ENCODE assay signal across 19 mouse cellular contexts in genomic region chr8:82846098-82846497, GRCm38 (mm10). TPM values are rescaled to one million over a fixed set of nuclear protein-coding genes. Genes with fewer than 3 reads are reported as not detected.
DNase-seq lines count a peak whose midpoint lies in the region; ATAC-seq and TF ChIP-seq lines count a peak whose summit lies in the region.
"Had no signal": no experiment of that assay in that cellular context is flagged by ENCODE, and none has a peak within 500 bp of the region (broad histone marks: within the 10 kb centered on the region; RNA-seq: fewer than 3 reads in every experiment).

No protein-coding gene starts in this region.

- no peak for TF ChIP-seq CTCF in G1E (IDR thresholded peaks at IDR 0.05; ENCODE audit: low read depth, low read length)

- DNase-seq in G1E (ENCODE audit: low spot score) = peak; percentile 40
- DNase-seq in c-Kit-positive CD71-negative TER-119-negative erythroid progenitor cells, embryonic 14.5 days (ENCODE audit: low read depth) = peak; percentile 36
- peak; percentile 16 for DNase-seq in liver, embryonic 13.5 days
- DNase-seq in kidney, adult 11 months = no peak
- DNase-seq in left cerebral cortex, adult 9 months (ENCODE audit: low spot score in 2 of 2) = no peak
- DNase-seq: adrenal gland, postnatal 36 days; cerebellum, adult 9-10 months; gastrocnemius, postnatal 25 days; kidney, adult 9 months; kidney, postnatal 4 days; lung, adult 18-20 months; thymus, postnatal 36 days had no signal

- peak overlapping the region; percentile 7; the same call in 1 of the 2 replicates for H3K4me3 ChIP-seq in G1E (ENCODE audit: low read depth, low read length)
- no peak overlapping the region for H3K4me3 ChIP-seq in liver, embryonic 13.5 days (replicated peaks)
- H3K4me3 ChIP-seq in kidney, embryonic 15.5 days (replicated peaks) = no peak overlapping the region
- H3K4me3 ChIP-seq: embryonic facial prominence, embryonic 12.5 days; erythroblast, embryonic 14.5 days; heart, embryonic 10.5 days had no signal

- WGBS in liver, embryonic 13.5 days (ENCODE audit: insufficient replicate concordance) = 9% methylated on average over 2 of the region's 2 CpGs
- 73% methylated on average over 2 of the region's 2 CpGs for WGBS in kidney, embryonic 15.5 days

- H3K27ac ChIP-seq in liver, embryonic 13.5 days = no peak overlapping the region
- H3K27ac ChIP-seq in kidney, embryonic 15.5 days = no peak overlapping the region
- H3K27ac ChIP-seq: embryonic facial prominence, embryonic 12.5 days; heart, embryonic 10.5 days had no signal

- H3K4me1 ChIP-seq in G1E (ENCODE audit: insufficient read depth, low read depth, low read length) = peaks cover 35% of the 10 kb centered on the region
- peaks cover 11% of the 10 kb centered on the region for H3K4me1 ChIP-seq in liver, embryonic 13.5 days (replicated peaks)
- H3K4me1 ChIP-seq in kidney, embryonic 15.5 days = no peaks in the 10 kb centered on the region
- H3K4me1 ChIP-seq: embryonic facial prominence, embryonic 12.5 days; heart, embryonic 10.5 days had no signal

- no peaks in the 10 kb centered on the region for H3K36me3 ChIP-seq in G1E (replicated peaks)
- H3K36me3 ChIP-seq in liver, embryonic 13.5 days = no peaks in the 10 kb centered on the region
- H3K36me3 ChIP-seq in kidney, embryonic 15.5 days = no peaks in the 10 kb centered on the region
- H3K36me3 ChIP-seq: embryonic facial prominence, embryonic 12.5 days; heart, embryonic 10.5 days had no signal

- ATAC-seq in G1E (ENCODE audit: extremely low read depth, insufficient number of reproducible peaks, low FRiP score, poor library complexity, severe bottlenecking) = peak; percentile 90
- ATAC-seq in liver, embryonic 13.5 days (ENCODE audit: low read depth) = peak; percentile 64
- peak; percentile 80 for ATAC-seq in megakaryocyte-erythroid progenitor cell, adult 5-6 weeks (replicated peaks; ENCODE audit: low FRiP score, low TSS enrichment, poor library complexity, severe bottlenecking)
- ATAC-seq in kidney, embryonic 15.5 days (replicated peaks; ENCODE audit: low FRiP score) = no peak
- ATAC-seq: forebrain, embryonic 14.5 days had no signal

- H3K27me3 ChIP-seq in G1E (ENCODE audit: insufficient read depth, low read length) = no peaks in the 10 kb centered on the region
- no peaks in the 10 kb centered on the region for H3K27me3 ChIP-seq in liver, embryonic 13.5 days
- no peaks in the 10 kb centered on the region for H3K27me3 ChIP-seq in kidney, embryonic 15.5 days
- H3K27me3 ChIP-seq: embryonic facial prominence, embryonic 12.5 days had no signal

- H3K9me3 ChIP-seq in G1E (replicated peaks) = no peaks in the 10 kb centered on the region
- no peaks in the 10 kb centered on the region for H3K9me3 ChIP-seq in liver, embryonic 13.5 days (replicated peaks)
- no peaks in the 10 kb centered on the region for H3K9me3 ChIP-seq in kidney, embryonic 15.5 days (replicated peaks)
- H3K9me3 ChIP-seq: embryonic facial prominence, embryonic 12.5 days; heart, embryonic 10.5 days had no signal

- no peak overlapping the region for H3K9ac ChIP-seq in liver, embryonic 13.5 days
- H3K9ac ChIP-seq in kidney, embryonic 15.5 days = no peak overlapping the region
- H3K9ac ChIP-seq: embryonic facial prominence, embryonic 12.5 days had no signal

- H3K4me2 ChIP-seq in liver, embryonic 13.5 days = no peak overlapping the region
- no peak overlapping the region for H3K4me2 ChIP-seq in kidney, embryonic 15.5 days
- H3K4me2 ChIP-seq: embryonic facial prominence, embryonic 12.5 days; midbrain, embryonic 11.5 days had no signal

RNA-seq across cellular contexts. Expression of gene Rnf150, which starts 17.1 kb away (rescaled TPM):
- total RNA-seq in G1E (2014; fragmentation: Nextera tagmentation) (not detected in 2 replicates), G1E (2017) (0.06 and 0.11 TPM in 2 replicates)
- polyA plus RNA-seq in G1E (2012) = 0.01 TPM in 1 of 2 replicates, not detected in the other
- polyA plus RNA-seq in liver, embryonic 13.5 days (2015; fragmentation: Nextera tagmentation; extraction: Ambion mirVana) = 0.10 and 0.14 TPM in 2 replicates
- total RNA-seq in megakaryocyte-erythroid progenitor cell, adult 5-6 weeks (2014; fragmentation: Nextera tagmentation) = 0.32 TPM in 1 of 2 replicates, not detected in the other
- total RNA-seq in megakaryocyte-erythroid progenitor cell, adult 5-6 weeks (2017) = 0.42 and 0.69 TPM in 2 replicates
- polyA plus RNA-seq in kidney, embryonic 15.5 days (2015; fragmentation: Nextera tagmentation; extraction: Ambion mirVana) = 2.3 and 2.4 TPM in 2 replicates
- polyA plus RNA-seq: erythroblast, embryonic 14.5 days had no signal

Comparison
In these comparisons a context has a peak if more than half of its experiments do, and no peak if none do; other contexts are left out.
1. DNase-seq: peak in G1E (single experiment), c-Kit-positive CD71-negative TER-119-negative erythroid progenitor cells, embryonic 14.5 days (single experiment) and liver, embryonic 13.5 days (single experiment); none in kidney, adult 11 months (single experiment) and left cerebral cortex, adult 9 months (0 of 2).